Mouse (Mus musculus) stomach, embryonic 15.5 days (tissue): ENCODE data around the gene Slc5a10. TPM values are rescaled to one million over a fixed set of nuclear protein-coding genes. Genes with fewer than 3 reads are reported as not detected.

Experiments used
- ATAC-seq: fragments of 200-750 bp; cut with Nextera tagmentation; 2 replicates; pipeline ENCODE4 v1.8.0; 2017; ENCODE audit warnings: low read depth, moderate number of reproducible peaks, moderate TSS enrichment; ENCODE audit not compliant: insufficient read depth, low FRiP score
- H3K27ac ChIP-seq: fragments of 300-500 bp; sonication (generic); 2 replicates; pipeline ENCODE4 v1.5.1; 2015; ENCODE audit warnings: mild to moderate bottlenecking, inconsistent platforms
- H3K27me3 ChIP-seq: fragments of 300-500 bp; sonication (generic); replicated peaks from 2 replicates; pipeline ENCODE4 v1.6.1; 2015; ENCODE audit warnings: inconsistent platforms
- H3K36me3 ChIP-seq: fragments of 300-500 bp; sonication (generic); 2 replicates; pipeline ENCODE4 v1.6.1; 2015; ENCODE audit warnings: inconsistent platforms
- H3K4me1 ChIP-seq: fragments of 300-500 bp; sonication (generic); 2 replicates; pipeline ENCODE4 v1.6.1; 2015; ENCODE audit warnings: inconsistent platforms
- H3K4me2 ChIP-seq: fragments of 300-500 bp; sonication (generic); 2 replicates; pipeline ENCODE4 v1.6.1; 2015; ENCODE audit warnings: mild to moderate bottlenecking, inconsistent platforms
- H3K4me3 ChIP-seq: fragments of 300-500 bp; sonication (generic); replicated peaks from 2 replicates; pipeline ENCODE4 v1.5.1; 2015; ENCODE audit warnings: inconsistent platforms
- H3K9ac ChIP-seq: fragments of 300-500 bp; sonication (generic); 2 replicates; pipeline ENCODE4 v1.6.1; 2015; ENCODE audit warnings: inconsistent platforms
- H3K9me3 ChIP-seq: fragments of 300-500 bp; sonication (generic); 2 replicates; pipeline ENCODE4 v1.6.1; 2016; ENCODE audit warnings: inconsistent platforms
- WGBS: fragments of 180-500 bp; shearing (Covaris S2); methylation state at CpG from one replicate; pipeline ENCODE4 v1.1.7; 2015; 5-methylcytosine and 5-hydroxymethylcytosine counted together
- polyA plus RNA-seq: library from polyadenylated mRNA; unstranded; fragments of >200 nt; fragmentation: Nextera tagmentation; extraction: Ambion mirVana; gene quantifications from 2 replicates; pipeline ENCODE4 v1.2.1, GENCODE M21; 2015

Gene Slc5a10
- polyA plus RNA-seq, result not detected in 2 replicates

GRCm38 (mm10) chr11:61720636-61721035 is at the start of gene Slc5a10:
Gene Slc5a10 (minus strand): TSS chr11:61720826.
- H3K4me1 ChIP-seq, result no peaks in the 10 kb centered on the region
- H3K27ac ChIP-seq, result no peak within 1 kb of the TSS
- no peaks in the 10 kb centered on the region for H3K9me3 ChIP-seq
- no peak for ATAC-seq
- WGBS, result 78% methylated on average over 3 of the region's 3 CpGs
- H3K4me2 ChIP-seq, result no peak within 1 kb of the TSS
- H3K27me3 ChIP-seq, result no peaks in the 10 kb centered on the region
- H3K4me3 ChIP-seq, result no peak within 1 kb of the TSS
- no peaks in the 10 kb centered on the region for H3K36me3 ChIP-seq
- H3K9ac ChIP-seq, result no peak within 1 kb of the TSS

- H3K4me1 ChIP-seq, result peaks cover 7% of the 10 kb centered on the region; the same call in 1 of the 2 replicates
- H3K36me3 ChIP-seq, result 0 out of 2 replicates have a peak, but pooled peaks cover 2% of the 10 kb centered on the region
- peak within 1 kb of the TSS; percentile 91 for H3K27ac ChIP-seq
- WGBS, result under 1% methylated on average over 51 of the region's 51 CpGs
- peak within 1 kb of the TSS; percentile 52 for H3K4me2 ChIP-seq
- H3K9me3 ChIP-seq, result no peaks in the 10 kb centered on the region
- peak within 1 kb of the TSS; percentile 65 for H3K9ac ChIP-seq
- peak within 1 kb of the TSS; percentile 68 for H3K4me3 ChIP-seq
- no peaks in the 10 kb centered on the region for H3K27me3 ChIP-seq
- ATAC-seq, result peak; percentile 93
Measured at GRCm38 (mm10) chr11:61761584-61762407, 41.2 kb upstream of the Slc5a10 start, which contains the start of gene Prpsap2. Gene Prpsap2 (minus strand): TSS chr11:61762088.

- Histone ChIP-seq H3K9ac (no peak overlapping the region), H3K9me3 (no peaks in the 10 kb centered on the region), H3K4me2 (peak overlapping the region; percentile 52), H3K4me3 (peak overlapping the region; percentile 68; the same call in 1 of the 2 replicates), H3K27ac (no peak overlapping the region), H3K36me3 (0 out of 2 replicates have a peak, but pooled peaks cover 2% of the 10 kb centered on the region), H3K27me3 (no peaks in the 10 kb centered on the region), H3K4me1 (peaks cover 7% of the 10 kb centered on the region; the same call in 1 of the 2 replicates)
- WGBS, result 69% methylated on average over 5 of the region's 5 CpGs
- no peak for ATAC-seq
Measured at GRCm38 (mm10) chr11:61760518-61760917, 39.9 kb upstream of the Slc5a10 start.

GRCm38 (mm10) chr11:61757151-61757550 is 36.5 kb upstream of the Slc5a10 start:
- Histone ChIP-seq H3K4me3 (no peak overlapping the region), H3K9ac (no peak overlapping the region), H3K36me3 (peaks cover 6% of the 10 kb centered on the region; the same call in 1 of the 2 replicates), H3K9me3 (no peaks in the 10 kb centered on the region), H3K27me3 (no peaks in the 10 kb centered on the region), H3K27ac (no peak overlapping the region), H3K4me2 (no peak overlapping the region), H3K4me1 (peaks cover 7% of the 10 kb centered on the region; the same call in 1 of the 2 replicates)
- 73% methylated on average over 2 of the region's 2 CpGs for WGBS
- no peak for ATAC-seq

GRCm38 (mm10) chr11:61751612-61752011 is 31.0 kb upstream of the Slc5a10 start:
- Histone ChIP-seq H3K27ac (no peak overlapping the region), H3K4me1 (no peaks in the 10 kb centered on the region), H3K9ac (no peak overlapping the region), H3K4me2 (no peak overlapping the region), H3K9me3 (no peaks in the 10 kb centered on the region), H3K36me3 (peaks cover 14% of the 10 kb centered on the region; the same call in 1 of the 2 replicates), H3K27me3 (no peaks in the 10 kb centered on the region), H3K4me3 (no peak overlapping the region)
- WGBS, result 84% methylated on average over 5 of the region's 5 CpGs
- ATAC-seq, result no peak

- Histone ChIP-seq H3K27ac (no peak overlapping the region), H3K9me3 (no peaks in the 10 kb centered on the region), H3K9ac (no peak overlapping the region), H3K4me3 (no peak overlapping the region), H3K4me2 (no peak overlapping the region), H3K36me3 (peaks cover 19% of the 10 kb centered on the region; the same call in 1 of the 2 replicates), H3K27me3 (no peaks in the 10 kb centered on the region), H3K4me1 (no peaks in the 10 kb centered on the region)
- no peak for ATAC-seq
- WGBS, result 67% methylated on average over 3 of the region's 3 CpGs
Measured at GRCm38 (mm10) chr11:61747161-61747560, 26.5 kb upstream of the Slc5a10 start.

- H3K36me3 ChIP-seq, result peaks cover 13% of the 10 kb centered on the region; the same call in 1 of the 2 replicates
- H3K4me1 ChIP-seq, result no peaks in the 10 kb centered on the region
- H3K27ac ChIP-seq, result no peak overlapping the region
- H3K9ac ChIP-seq, result no peak overlapping the region
- H3K4me2 ChIP-seq, result no peak overlapping the region
- no peaks in the 10 kb centered on the region for H3K27me3 ChIP-seq
- H3K9me3 ChIP-seq, result no peaks in the 10 kb centered on the region
- H3K4me3 ChIP-seq, result no peak overlapping the region
- no peak for ATAC-seq
- WGBS, result 89% methylated on average over 9 of the region's 9 CpGs
Measured at GRCm38 (mm10) chr11:61745781-61746180, 25.2 kb upstream of the Slc5a10 start.

- H3K4me2 ChIP-seq, result no peak overlapping the region
- H3K36me3 ChIP-seq, result peaks cover 19% of the 10 kb centered on the region; the same call in 1 of the 2 replicates
- WGBS, result 65% methylated on average over 3 of the region's 3 CpGs
- H3K4me1 ChIP-seq, result no peaks in the 10 kb centered on the region
- H3K27ac ChIP-seq, result no peak overlapping the region
- no peak for ATAC-seq
- no peaks in the 10 kb centered on the region for H3K9me3 ChIP-seq
- H3K4me3 ChIP-seq, result no peak overlapping the region
- H3K9ac ChIP-seq, result no peak overlapping the region
- no peaks in the 10 kb centered on the region for H3K27me3 ChIP-seq
Measured at GRCm38 (mm10) chr11:61744460-61744859, 23.8 kb upstream of the Slc5a10 start.

- Histone ChIP-seq H3K4me3 (no peak overlapping the region), H3K9me3 (no peaks in the 10 kb centered on the region), H3K4me1 (no peaks in the 10 kb centered on the region), H3K36me3 (peaks cover 23% of the 10 kb centered on the region; the same call in 1 of the 2 replicates), H3K4me2 (no peak overlapping the region), H3K27ac (no peak overlapping the region), H3K27me3 (no peaks in the 10 kb centered on the region), H3K9ac (no peak overlapping the region)
- 78% methylated on average over 3 of the region's 3 CpGs for WGBS
- no peak for ATAC-seq
Measured at GRCm38 (mm10) chr11:61743768-61744167, 23.1 kb upstream of the Slc5a10 start.

GRCm38 (mm10) chr11:61740500-61740899 is 19.9 kb upstream of the Slc5a10 start:
- Histone ChIP-seq H3K4me2 (no peak overlapping the region), H3K9me3 (no peaks in the 10 kb centered on the region), H3K4me1 (no peaks in the 10 kb centered on the region), H3K9ac (no peak overlapping the region), H3K27me3 (no peaks in the 10 kb centered on the region), H3K27ac (no peak overlapping the region), H3K36me3 (peaks cover 32% of the 10 kb centered on the region; the same call in 1 of the 2 replicates), H3K4me3 (no peak overlapping the region)
- WGBS, result 95% methylated on average over 1 of the region's 1 CpGs
- no peak for ATAC-seq

- Histone ChIP-seq H3K9me3 (no peaks in the 10 kb centered on the region), H3K36me3 (peaks cover 54% of the 10 kb centered on the region)
- WGBS, result 83% methylated on average over 1 of the region's 1 CpGs
Measured at GRCm38 (mm10) chr11:61737290-61737689, 16.7 kb upstream of the Slc5a10 start.

GRCm38 (mm10) chr11:61732672-61733071 is 12.0 kb upstream of the Slc5a10 start:
- no peak for ATAC-seq
- no peak overlapping the region for H3K27ac ChIP-seq
- no peaks in the 10 kb centered on the region for H3K4me1 ChIP-seq
- no peak overlapping the region for H3K9ac ChIP-seq
- no peak overlapping the region for H3K4me3 ChIP-seq
- H3K4me2 ChIP-seq, result no peak overlapping the region
- H3K36me3 ChIP-seq, result peaks cover 54% of the 10 kb centered on the region
- no peaks in the 10 kb centered on the region for H3K9me3 ChIP-seq
- H3K27me3 ChIP-seq, result no peaks in the 10 kb centered on the region
- 86% methylated on average over 7 of the region's 7 CpGs for WGBS

More at GRCm38 (mm10) chr11:61737290-61737689, 16.7 kb upstream of the Slc5a10 start:
- no peak for ATAC-seq
- Histone ChIP-seq H3K27me3 (no peaks in the 10 kb centered on the region), H3K9ac (no peak overlapping the region), H3K4me1 (no peaks in the 10 kb centered on the region), H3K4me3 (no peak overlapping the region), H3K4me2 (no peak overlapping the region), H3K27ac (no peak overlapping the region)
